Mouse (Mus musculus) lung, adult 2 months (tissue): ENCODE data around the gene Gm15013.

Experiments
- CTCF ChIP-seq: fragments of 200-500 bp; IDR thresholded peaks from 2 replicates; pipeline ENCODE4 v1.5.1; 2011; ENCODE audit warnings: mild to moderate bottlenecking, low read length, control low read depth; ENCODE audit not compliant: insufficient read depth
- POLR2A ChIP-seq: fragments of 200-500 bp; IDR thresholded peaks from 2 replicates; pipeline ENCODE4 v1.6.1; 2011; ENCODE audit warnings: low read depth, mild to moderate bottlenecking, control low read depth, low read length, borderline replicate concordance; ENCODE audit errors: extremely low read depth

GRCm38 (mm10) chrX:139730541-139730940 is 16.3 kb upstream of the Gm15013 start:
- TF ChIP-seq CTCF (no peak), POLR2A (no peak)
